ENCODE assay signal across 8 mouse cellular contexts in genomic region chr12:65072911-65073610, GRCm38 (mm10). TPM values are rescaled to one million over a fixed set of nuclear protein-coding genes. Genes with fewer than 3 reads are reported as not detected.
DNase-seq lines count a peak whose midpoint lies in the region; ATAC-seq and TF ChIP-seq lines count a peak whose summit lies in the region.

No protein-coding gene starts in this region.

- H3K4me2 ChIP-seq in heart, embryonic 12.5 days = peak overlapping the region; percentile 87
- peak overlapping the region; percentile 99 for H3K4me2 ChIP-seq in CH12.LX (ENCODE audit: insufficient read depth, low read depth, poor library complexity, severe bottlenecking)
- H3K4me2 ChIP-seq in forebrain, embryonic 12.5 days = peak overlapping the region; percentile 82
- H3K4me2 ChIP-seq in liver, embryonic 16.5 days (ENCODE audit: low read depth, low read length) = peak overlapping the region; percentile 96

- H3K9me3 ChIP-seq in heart, embryonic 12.5 days (replicated peaks) = no peaks in the 10 kb centered on the region
- H3K9me3 ChIP-seq in CH12.LX (replicated peaks; ENCODE audit: low read length) = no peaks in the 10 kb centered on the region
- no peaks in the 10 kb centered on the region for H3K9me3 ChIP-seq in forebrain, embryonic 12.5 days
- no peaks in the 10 kb centered on the region for H3K9me3 ChIP-seq in liver, embryonic 16.5 days (replicated peaks; ENCODE audit: control insufficient read depth, low read length)

- no peak for TF ChIP-seq CTCF in CH12.LX (conservative IDR thresholded peaks at IDR 0.05 in 1 of 2, IDR thresholded peaks at IDR 0.05 in 1 of 2; ENCODE audit: low read depth in 2 of 2, low read length in 2 of 2)

- in situ Hi-C loops in CH12.LX (cut with MboI; ENCODE audit: low pct_ligation_motif_present, low pct_unique_long_range_greater_than_20kb, low sequenced_read_pairs) = no loop called here

- H3K4me3 ChIP-seq in heart, embryonic 12.5 days = peak overlapping the region; percentile 89
- peak overlapping the region; percentile 71 to 95 (median 92) for H3K4me3 ChIP-seq in CH12.LX (replicated peaks in 1 of 3; ENCODE audit: low read depth in 2 of 3, low read length in 2 of 3, poor library complexity in 1 of 3)
- peak overlapping the region; percentile 83 for H3K4me3 ChIP-seq in forebrain, embryonic 12.5 days (replicated peaks)
- H3K4me3 ChIP-seq in liver, embryonic 16.5 days (ENCODE audit: low read depth, low read length) = peak overlapping the region; percentile 84

- dilution Hi-C loops in CH12.LX (cut with MboI; ENCODE audit: extremely low pct_ligation_motif_present, extremely low pct_unique_long_range_greater_than_20kb, low sequenced_read_pairs) = no loop called here

- H3K4me1 ChIP-seq in heart, embryonic 12.5 days (replicated peaks) = peaks cover 36% of the 10 kb centered on the region
- H3K4me1 ChIP-seq in CH12.LX (ENCODE audit: control insufficient read depth in 1 of 2, insufficient read depth in 2 of 2) = peaks cover 2 to 26% of the 10 kb centered on the region in 2 experiments; a peak in 3 of 4 replicates
- H3K4me1 ChIP-seq in forebrain, embryonic 12.5 days = peaks cover 37% of the 10 kb centered on the region
- H3K4me1 ChIP-seq in liver, embryonic 16.5 days (ENCODE audit: control insufficient read depth, low read depth, low read length) = peaks cover 31% of the 10 kb centered on the region

- H3K79me2 ChIP-seq in CH12.LX (replicated peaks; ENCODE audit: control insufficient read depth, extremely low read depth, insufficient read depth, poor library complexity, severe bottlenecking) = peaks cover 43% of the 10 kb centered on the region

- intact Hi-C loops in left cerebral cortex, postnatal 25 days (cut with DNase I) = no loop called here

- 3% methylated on average over 21 of the region's 21 CpGs for WGBS in heart, embryonic 12.5 days
- WGBS in forebrain, embryonic 12.5 days = 4% methylated on average over 21 of the region's 21 CpGs
- 2% methylated on average over 21 of the region's 21 CpGs for WGBS in liver, embryonic 16.5 days (ENCODE audit: insufficient replicate concordance)

- H3K9ac ChIP-seq in heart, embryonic 12.5 days = peak overlapping the region; percentile 93
- peak overlapping the region; percentile 83 for H3K9ac ChIP-seq in CH12.LX (ENCODE audit: insufficient read depth, low read depth)
- peak overlapping the region; percentile 94 for H3K9ac ChIP-seq in forebrain, embryonic 12.5 days
- peak overlapping the region; percentile 77 for H3K9ac ChIP-seq in liver, embryonic 16.5 days (ENCODE audit: low read depth, low read length)

- no peak for DNase-seq in heart, adult 18-20 months
- DNase-seq in CH12.LX (ENCODE audit: extremely low read depth) = peak; percentile 33
- no peak for DNase-seq in adrenal gland, adult 2 months
- no peak for DNase-seq in gastrocnemius, postnatal 10 days
- no peak for DNase-seq in left cerebral cortex, postnatal 25 days (ENCODE audit: low spot score in 2 of 2)

- peaks cover 16% of the 10 kb centered on the region for H3K36me3 ChIP-seq in heart, embryonic 12.5 days
- peaks cover 6 to 27% of the 10 kb centered on the region in 2 experiments for H3K36me3 ChIP-seq in CH12.LX (replicated peaks in 1 of 2; ENCODE audit: control insufficient read depth in 1 of 2, insufficient read depth in 1 of 2, low read length in 1 of 2)
- H3K36me3 ChIP-seq in forebrain, embryonic 12.5 days (replicated peaks) = peaks cover 14% of the 10 kb centered on the region
- peaks cover 3% of the 10 kb centered on the region; the same call in 1 of the 2 replicates for H3K36me3 ChIP-seq in liver, embryonic 16.5 days (ENCODE audit: control insufficient read depth, insufficient read depth)

- no peak for TF ChIP-seq RAD21 in CH12.LX (IDR thresholded peaks at IDR 0.05; ENCODE audit: low read depth, low read length)

- H3K27ac ChIP-seq in heart, embryonic 12.5 days (ENCODE audit: poor library complexity, severe bottlenecking) = peak overlapping the region; percentile 87
- H3K27ac ChIP-seq in CH12.LX (ENCODE audit: insufficient read depth, low read depth) = peak overlapping the region; percentile 2; the same call in 1 of the 2 replicates
- H3K27ac ChIP-seq in forebrain, embryonic 12.5 days = peak overlapping the region; percentile 91
- peak overlapping the region; percentile 83 for H3K27ac ChIP-seq in liver, embryonic 16.5 days (ENCODE audit: low read length)

- H3K27me3 ChIP-seq in heart, embryonic 12.5 days (replicated peaks) = no peaks in the 10 kb centered on the region
- H3K27me3 ChIP-seq in CH12.LX (replicated peaks) = no peaks in the 10 kb centered on the region
- no peaks in the 10 kb centered on the region for H3K27me3 ChIP-seq in forebrain, embryonic 12.5 days
- H3K27me3 ChIP-seq in liver, embryonic 16.5 days (ENCODE audit: control insufficient read depth, insufficient read depth, low read depth, low read length) = no peaks in the 10 kb centered on the region

- TF ChIP-seq EP300 in CH12.LX (IDR thresholded peaks at IDR 0.05; ENCODE audit: low read length) = no peak

- TF ChIP-seq POLR2A in CH12.LX (IDR thresholded peaks at IDR 0.05; ENCODE audit: low read depth, low read length) = no peak

- peak; percentile 60 for ATAC-seq in heart, embryonic 12.5 days (ENCODE audit: insufficient number of reproducible peaks, low FRiP score)
- ATAC-seq in forebrain, embryonic 12.5 days (ENCODE audit: low FRiP score) = peak; percentile 76
- ATAC-seq in liver, embryonic 16.5 days (ENCODE audit: low read depth) = no peak

TF ChIP-seq in CH12.LX, 34 proteins besides CTCF, POLR2A, EP300 and RAD21:
- no peak for TF ChIP-seq MEF2A (IDR thresholded peaks at IDR 0.05; ENCODE audit: borderline replicate concordance, low read depth, low read length)
- no peak for TF ChIP-seq CHD1 (IDR thresholded peaks at IDR 0.05; ENCODE audit: low read depth, low read length)
- TF ChIP-seq HCFC1 (IDR thresholded peaks at IDR 0.05; ENCODE audit: low read depth, low read length) = no peak
- TF ChIP-seq CHD2 (IDR thresholded peaks at IDR 0.05; ENCODE audit: low read length) = no peak
- no peak for TF ChIP-seq MAX (IDR thresholded peaks at IDR 0.05; ENCODE audit: low read length)
- TF ChIP-seq KAT2A (IDR thresholded peaks at IDR 0.05; ENCODE audit: insufficient replicate concordance, low read length) = no peak
- no peak for TF ChIP-seq ZNF384 (IDR thresholded peaks at IDR 0.05; ENCODE audit: low read depth, low read length)
- TF ChIP-seq USF2 (conservative IDR thresholded peaks at IDR 0.05; ENCODE audit: low read depth, low read length) = no peak
- TF ChIP-seq TBP (conservative IDR thresholded peaks at IDR 0.05; ENCODE audit: low read depth, low read length) = no peak
- no peak for TF ChIP-seq BHLHE40 (IDR thresholded peaks at IDR 0.05; ENCODE audit: low read depth, low read length)
- no peak for TF ChIP-seq SIN3A (IDR thresholded peaks at IDR 0.05; ENCODE audit: low read length)

RNA-seq across cellular contexts. Expression of gene Fkbp3, which starts 0.7 kb away (rescaled TPM):
- 512 and 531 TPM in 2 replicates for polyA plus RNA-seq in heart, embryonic 12.5 days (2016; fragmentation: Nextera tagmentation; extraction: Ambion mirVana)
- total RNA-seq in heart, adult 18-20 months (2021) = 100 to 1,000 TPM; 261 to 263 TPM
- 260 and 265 TPM in 2 replicates for total RNA-seq in CH12.LX (2012; rRNA removed)
- 518 and 546 TPM in 2 replicates for total RNA-seq in CH12.LX (2014; rRNA removed)
- polyA plus RNA-seq in CH12.LX (2012; ENCODE audit: insufficient read length, low read depth) = 350 and 351 TPM in 2 replicates
- 660 and 664 TPM in 2 replicates for polyA plus RNA-seq in forebrain, embryonic 12.5 days (2016; fragmentation: Nextera tagmentation; extraction: Ambion mirVana)
- 101 and 105 TPM in 2 replicates for polyA plus RNA-seq in liver, embryonic 16.5 days (2015; fragmentation: Nextera tagmentation; extraction: Ambion mirVana)
- 100 to 1,000 TPM; 105 to 127 TPM for total RNA-seq in adrenal gland, adult 2 months (2021)
- 10.7 and 10.9 TPM in 2 replicates for polyA plus RNA-seq in adrenal gland, adult 2 months (2012; rRNA removed)
- total RNA-seq in gastrocnemius, postnatal 10 days (2021) = 100 to 1,000 TPM; 212 TPM
- total RNA-seq in left cerebral cortex, postnatal 25 days (2021) = 100 to 1,000 TPM; 169 to 191 TPM

RNA-seq across cellular contexts. Expression of gene Fancm, which starts 2.3 kb away (rescaled TPM):
- polyA plus RNA-seq in heart, embryonic 12.5 days (2016; fragmentation: Nextera tagmentation; extraction: Ambion mirVana) = 13.8 and 15.1 TPM in 2 replicates
- 1 to 10 TPM; 2.7 to 5.0 TPM for total RNA-seq in heart, adult 18-20 months (2021)
- total RNA-seq in CH12.LX (2012; rRNA removed) = 11.7 and 13.3 TPM in 2 replicates
- total RNA-seq in CH12.LX (2014; rRNA removed) = 13.7 TPM in 2 replicates
- polyA plus RNA-seq in CH12.LX (2012; ENCODE audit: insufficient read length, low read depth) = 15.4 and 16.5 TPM in 2 replicates
- polyA plus RNA-seq in forebrain, embryonic 12.5 days (2016; fragmentation: Nextera tagmentation; extraction: Ambion mirVana) = 15.4 and 17.5 TPM in 2 replicates
- 3.2 and 4.0 TPM in 2 replicates for polyA plus RNA-seq in liver, embryonic 16.5 days (2015; fragmentation: Nextera tagmentation; extraction: Ambion mirVana)
- total RNA-seq in adrenal gland, adult 2 months (2021) = 1 to 10 TPM; 6.9 to 9.2 TPM
- 2.1 and 2.5 TPM in 2 replicates for polyA plus RNA-seq in adrenal gland, adult 2 months (2012; rRNA removed)
- total RNA-seq in gastrocnemius, postnatal 10 days (2021) = 1 to 10 TPM; 3.9 to 7.1 TPM
- total RNA-seq in left cerebral cortex, postnatal 25 days (2021) = 10 to 100 TPM; 10.9 to 13.0 TPM

RNA-seq across cellular contexts. Expression of gene Prpf39, which starts 36.9 kb away (rescaled TPM):
- 43.8 and 45.3 TPM in 2 replicates for polyA plus RNA-seq in heart, embryonic 12.5 days (2016; fragmentation: Nextera tagmentation; extraction: Ambion mirVana)
- total RNA-seq in heart, adult 18-20 months (2021) = 10 to 100 TPM; 12.2 TPM
- total RNA-seq in CH12.LX (2012; rRNA removed) = 15.3 and 17.7 TPM in 2 replicates
- 29.6 and 42.2 TPM in 2 replicates for total RNA-seq in CH12.LX (2014; rRNA removed)
- 33.2 and 34.9 TPM in 2 replicates for polyA plus RNA-seq in CH12.LX (2012; ENCODE audit: insufficient read length, low read depth)
- 69.4 and 71.1 TPM in 2 replicates for polyA plus RNA-seq in forebrain, embryonic 12.5 days (2016; fragmentation: Nextera tagmentation; extraction: Ambion mirVana)
- polyA plus RNA-seq in liver, embryonic 16.5 days (2015; fragmentation: Nextera tagmentation; extraction: Ambion mirVana) = 13.6 and 16.4 TPM in 2 replicates
- total RNA-seq in adrenal gland, adult 2 months (2021) = 10 to 100 TPM; 25.0 to 32.2 TPM
- polyA plus RNA-seq in adrenal gland, adult 2 months (2012; rRNA removed) = 2.2 and 2.8 TPM in 2 replicates
- 10 to 100 TPM; 17.4 to 28.7 TPM for total RNA-seq in gastrocnemius, postnatal 10 days (2021)
- total RNA-seq in left cerebral cortex, postnatal 25 days (2021) = 10 to 100 TPM; 35.3 to 40.5 TPM

Comparison
In these comparisons a context has a peak if more than half of its experiments do, and no peak if none do; other contexts are left out.
1. H3K27ac ChIP-seq: peak in every context shown above with its lines; median percentile 91 in forebrain, embryonic 12.5 days; 87 in heart, embryonic 12.5 days; 83 in liver, embryonic 16.5 days; 2 in CH12.LX.